Mouse (Mus musculus): Measurements from ENCODE around the gene Nim1k. TPM values are rescaled to one million over a fixed set of nuclear protein-coding genes. Genes with fewer than 3 reads are reported as not detected.

Gene Nim1k
- total and polyA plus RNA-seq, 3 experiments = 1.8 to 2.7 (median 2.4) TPM

DNA sequence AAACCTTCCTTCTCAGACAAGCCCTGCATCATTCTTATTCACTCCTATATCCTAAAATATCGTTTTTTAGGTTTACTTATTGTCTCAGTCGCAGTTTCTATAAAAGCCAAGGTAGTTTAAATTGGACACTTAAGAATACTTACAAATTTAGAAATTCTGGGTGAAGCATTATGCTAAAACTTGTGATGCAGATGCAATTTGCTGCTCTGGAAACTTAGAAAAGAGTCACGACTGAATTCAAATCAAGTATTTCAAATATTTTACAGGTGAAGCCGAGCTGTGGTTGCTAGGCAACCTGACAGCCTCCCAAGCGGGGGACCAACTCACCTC lies 66.0 kb downstream of the Nim1k start:
- DNase-seq = no peak

GRCm38 (mm10) chr13:119684416-119685177 lies 71.1 kb downstream of the Nim1k start:
- DNase-seq = no peak

DNA sequence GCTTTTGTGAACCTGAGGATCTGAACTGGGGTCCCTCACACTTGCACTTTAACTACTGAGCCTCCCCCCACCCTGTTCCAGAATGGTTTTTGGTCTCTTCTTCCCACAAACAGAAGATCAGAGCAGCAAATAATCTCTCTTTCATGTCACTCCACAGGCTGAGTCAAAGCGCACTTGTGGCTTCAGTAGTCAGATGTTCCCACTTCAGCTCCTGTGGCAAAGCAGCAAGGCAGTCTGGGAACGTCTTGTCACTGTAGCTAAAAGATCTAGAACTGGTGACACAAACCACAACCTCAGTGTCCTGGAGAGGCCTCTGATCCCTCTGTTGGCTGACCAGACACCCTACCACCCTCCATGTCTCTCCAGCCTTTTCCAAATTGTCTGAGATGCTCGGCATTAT lies 74.5 kb downstream of the Nim1k start:
- DNase-seq = no peak

- DNase-seq = peak; percentile 48
Measured at GRCm38 (mm10) chr13:119679721-119680120, 76.0 kb downstream of the Nim1k start.

DNA sequence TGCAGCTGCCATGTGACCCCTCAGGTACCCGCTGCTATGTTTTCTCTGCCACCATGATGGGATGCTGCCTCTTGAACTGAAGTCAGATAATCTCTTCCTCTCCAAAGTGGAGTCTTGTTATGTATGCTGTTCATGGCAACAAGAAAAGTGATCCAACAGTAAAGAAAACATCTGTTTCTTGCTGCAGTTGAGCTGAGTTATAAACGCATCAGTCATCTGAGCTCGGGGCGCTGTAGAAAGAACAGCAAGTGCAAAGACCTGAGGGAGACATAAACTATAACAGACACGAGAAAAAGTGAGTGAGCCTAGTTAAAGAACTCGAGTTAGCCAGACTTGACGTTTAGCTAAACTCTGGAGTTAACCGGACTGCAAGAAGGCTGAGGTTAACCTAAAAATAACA lies 76.9 kb downstream of the Nim1k start:
- DNase-seq = no peak

GRCm38 (mm10) chr13:119661420-119661819 lies 94.3 kb downstream of the Nim1k start:
- DNase-seq = peak; percentile 49

Other genes with a start within 250 kb of the Nim1k start
- gene Ccl28, start 132.1 kb downstream of the Nim1k start, total RNA-seq (2021) = 1 to 10 TPM in 1 of 2 experiments, under 1 TPM in 1; 0.62 to 1.0 TPM
- gene Ccl28, start 132.1 kb downstream of the Nim1k start, polyA plus RNA-seq (2012; rRNA removed) = not detected in 2 replicates
- gene Hmgcs1, start 65.5 kb downstream of the Nim1k start, total RNA-seq (2021) = 100 to 1,000 TPM; 155 to 624 TPM
- 24.6 and 46.2 TPM in 2 replicates for gene Hmgcs1, start 65.5 kb downstream of the Nim1k start, polyA plus RNA-seq (2012; rRNA removed)
- 10 to 100 TPM; 30.3 to 39.3 TPM for gene Zfp131, start 35.0 kb upstream of the Nim1k start, total RNA-seq (2021)
- 24.7 and 27.3 TPM in 2 replicates for gene Zfp131, start 35.0 kb upstream of the Nim1k start, polyA plus RNA-seq (2012; rRNA removed)
- not detected for gene AF067063, start 74.3 kb upstream of the Nim1k start, total RNA-seq (2021)
- not detected in 2 replicates for gene AF067063, start 74.3 kb upstream of the Nim1k start, polyA plus RNA-seq (2012; rRNA removed)
- not detected for gene D13Ertd608e, start 80.1 kb upstream of the Nim1k start, total RNA-seq (2021)
- not detected in 2 replicates for gene D13Ertd608e, start 80.1 kb upstream of the Nim1k start, polyA plus RNA-seq (2012; rRNA removed)
- gene Tcstv1, start 138.9 kb upstream of the Nim1k start, total RNA-seq (2021) = not detected
- not detected in 2 replicates for gene Tcstv1, start 138.9 kb upstream of the Nim1k start, polyA plus RNA-seq (2012; rRNA removed)
- not detected for gene Gm21761, start 173.4 kb upstream of the Nim1k start, total RNA-seq (2021)
- not detected in 2 replicates for gene Gm21761, start 173.4 kb upstream of the Nim1k start, polyA plus RNA-seq (2012; rRNA removed)
- gene B020031M17Rik, start 194.9 kb upstream of the Nim1k start, total RNA-seq (2021) = not detected
- gene B020031M17Rik, start 194.9 kb upstream of the Nim1k start, polyA plus RNA-seq (2012; rRNA removed) = not detected in 2 replicates

Data from adrenal gland, adult 2 months (tissue).